ENCODE assay signal across 7 mouse cellular contexts in genomic region chr15:80710608-80711363, GRCm38 (mm10). TPM values are rescaled to one million over a fixed set of nuclear protein-coding genes. Genes with fewer than 3 reads are reported as not detected.
DNase-seq lines count a peak whose midpoint lies in the region; ATAC-seq and TF ChIP-seq lines count a peak whose summit lies in the region.

TSS of gene Tnrc6b (plus strand) at chr15:80711313.

- peak within 1 kb of the TSS; percentile 92 for H3K4me2 ChIP-seq in intestine, postnatal 0 days (replicated peaks; ENCODE audit: low read depth)
- peak within 1 kb of the TSS; percentile 91 for H3K4me2 ChIP-seq in midbrain, embryonic 12.5 days (replicated peaks)

- peak; percentile 97 for ATAC-seq in intestine, postnatal 0 days
- ATAC-seq in midbrain, embryonic 12.5 days (ENCODE audit: low FRiP score, low read depth) = peak; percentile 99

- peak; percentile 87 for TF ChIP-seq POLR2A in small intestine, adult 2 months (IDR thresholded peaks at IDR 0.05; ENCODE audit: low read depth, low read length)

- H3K9me3 ChIP-seq in embryonic facial prominence, embryonic 10.5 days = no peaks in the 10 kb centered on the region
- H3K9me3 ChIP-seq in intestine, postnatal 0 days (ENCODE audit: control insufficient read depth) = no peaks in the 10 kb centered on the region
- H3K9me3 ChIP-seq in midbrain, embryonic 12.5 days = no peaks in the 10 kb centered on the region

- peaks cover 27% of the 10 kb centered on the region for H3K4me1 ChIP-seq in embryonic facial prominence, embryonic 10.5 days
- peaks cover 15% of the 10 kb centered on the region; the same call in 1 of the 2 replicates for H3K4me1 ChIP-seq in intestine, postnatal 0 days (replicated peaks; ENCODE audit: control insufficient read depth, insufficient read depth, low read length)
- peaks cover 10% of the 10 kb centered on the region for H3K4me1 ChIP-seq in midbrain, embryonic 12.5 days
- peaks cover 11% of the 10 kb centered on the region; the same call in 1 of the 2 replicates for H3K4me1 ChIP-seq in small intestine, adult 2 months (ENCODE audit: control insufficient read depth, insufficient read depth, insufficient read length, low read length)

- H3K4me3 ChIP-seq in embryonic facial prominence, embryonic 10.5 days = peak within 1 kb of the TSS; percentile 96
- peak within 1 kb of the TSS; percentile 97 for H3K4me3 ChIP-seq in intestine, postnatal 0 days (ENCODE audit: low read depth, low read length)
- peak within 1 kb of the TSS; percentile 65 for H3K4me3 ChIP-seq in midbrain, embryonic 12.5 days
- H3K4me3 ChIP-seq in small intestine, adult 2 months (ENCODE audit: low read depth, low read length) = peak within 1 kb of the TSS; percentile 96

- peak; percentile 98 for DNase-seq in adrenal gland, postnatal 10 days
- DNase-seq in embryonic facial prominence, embryonic 10.5 days (ENCODE audit: low spot score) = peak; percentile 98
- peak; percentile 80 for DNase-seq in gonadal fat pad, adult 2 months (ENCODE audit: low read depth)
- peak; percentile 99 for DNase-seq in left cerebral cortex, postnatal 4 days

- intact Hi-C loops in left cerebral cortex, postnatal 4 days (cut with DNase I) = loop anchor here (5.0 kb wide), 1 partner anchor 87 kb away; no protein-coding TSS in a partner anchor

- peak within 1 kb of the TSS; percentile 99 for H3K9ac ChIP-seq in intestine, postnatal 0 days (ENCODE audit: low read depth, low read length)
- H3K9ac ChIP-seq in midbrain, embryonic 12.5 days (replicated peaks) = peak within 1 kb of the TSS; percentile 68

- WGBS in embryonic facial prominence, embryonic 10.5 days = 1% methylated on average over 39 of the region's 39 CpGs
- under 1% methylated on average over 39 of the region's 39 CpGs for WGBS in intestine, postnatal 0 days
- under 1% methylated on average over 37 of the region's 39 CpGs for WGBS in midbrain, embryonic 12.5 days
- under 1% methylated on average over 39 of the region's 39 CpGs for WGBS in small intestine, adult 2 months

- no peaks in the 10 kb centered on the region for H3K27me3 ChIP-seq in embryonic facial prominence, embryonic 10.5 days (replicated peaks; ENCODE audit: low read depth, poor library complexity, severe bottlenecking)
- no peaks in the 10 kb centered on the region for H3K27me3 ChIP-seq in intestine, postnatal 0 days (replicated peaks; ENCODE audit: control insufficient read depth, insufficient read depth, low read length)
- H3K27me3 ChIP-seq in midbrain, embryonic 12.5 days = no peaks in the 10 kb centered on the region
- no peaks in the 10 kb centered on the region for H3K27me3 ChIP-seq in small intestine, adult 2 months (ENCODE audit: control insufficient read depth, insufficient read depth, low read length)

- H3K27ac ChIP-seq in embryonic facial prominence, embryonic 10.5 days (replicated peaks) = peak within 1 kb of the TSS; percentile 89
- H3K27ac ChIP-seq in intestine, postnatal 0 days (ENCODE audit: low read depth, low read length) = peak within 1 kb of the TSS; percentile 88
- H3K27ac ChIP-seq in midbrain, embryonic 12.5 days (replicated peaks) = peak within 1 kb of the TSS; percentile 92
- H3K27ac ChIP-seq in small intestine, adult 2 months (ENCODE audit: insufficient read depth, low read depth, low read length) = peak within 1 kb of the TSS; percentile 94

- TF ChIP-seq CTCF in intestine, postnatal 0 days (IDR thresholded peaks at IDR 0.05; ENCODE audit: low read depth) = no peak
- TF ChIP-seq CTCF in small intestine, adult 2 months (IDR thresholded peaks at IDR 0.05; ENCODE audit: extremely low read depth, insufficient read length, insufficient replicate concordance, low read depth, low read length) = no peak

- H3K36me3 ChIP-seq in embryonic facial prominence, embryonic 10.5 days (replicated peaks) = no peaks in the 10 kb centered on the region
- no peaks in the 10 kb centered on the region for H3K36me3 ChIP-seq in intestine, postnatal 0 days (ENCODE audit: control insufficient read depth, insufficient read depth)
- no peaks in the 10 kb centered on the region for H3K36me3 ChIP-seq in midbrain, embryonic 12.5 days
- H3K36me3 ChIP-seq in small intestine, adult 2 months (ENCODE audit: control insufficient read depth, insufficient read depth, low read length) = no peaks in the 10 kb centered on the region

RNA-seq across cellular contexts. Expression of gene Tnrc6b, which starts in this region (rescaled TPM):
- 10 to 100 TPM; 44.6 to 66.8 TPM for total RNA-seq in adrenal gland, postnatal 10 days (2021)
- polyA plus RNA-seq in embryonic facial prominence, embryonic 10.5 days (2016; fragmentation: Nextera tagmentation; extraction: Ambion mirVana) = 44.2 and 46.9 TPM in 2 replicates
- polyA plus RNA-seq in gonadal fat pad, adult 2 months (2012; rRNA removed) = 10.0 and 14.1 TPM in 2 replicates
- polyA plus RNA-seq in intestine, postnatal 0 days (2015; fragmentation: Nextera tagmentation; extraction: Ambion mirVana) = 6.5 and 8.9 TPM in 2 replicates
- total RNA-seq in left cerebral cortex, postnatal 4 days (2021) = 100 to 1,000 TPM; 145 to 146 TPM
- 58.9 and 66.6 TPM in 2 replicates for polyA plus RNA-seq in midbrain, embryonic 12.5 days (2016; fragmentation: Nextera tagmentation; extraction: Ambion mirVana)
- 7.5 and 13.3 TPM in 2 replicates for polyA plus RNA-seq in small intestine, adult 2 months (2012; rRNA removed)

Comparison
In these comparisons a context has a peak if more than half of its experiments do, and no peak if none do; other contexts are left out.
1. Peak in every context shown above with its lines: DNase-seq, ATAC-seq, H3K4me3 ChIP-seq and H3K27ac ChIP-seq.